Mouse (Mus musculus): ENCODE measurements around the gene Zp2. TPM values are rescaled to one million over a fixed set of nuclear protein-coding genes. Genes with fewer than 3 reads are reported as not detected.

The Zp2 gene
- polyA plus RNA-seq, 1 experiment = not detected

DNA sequence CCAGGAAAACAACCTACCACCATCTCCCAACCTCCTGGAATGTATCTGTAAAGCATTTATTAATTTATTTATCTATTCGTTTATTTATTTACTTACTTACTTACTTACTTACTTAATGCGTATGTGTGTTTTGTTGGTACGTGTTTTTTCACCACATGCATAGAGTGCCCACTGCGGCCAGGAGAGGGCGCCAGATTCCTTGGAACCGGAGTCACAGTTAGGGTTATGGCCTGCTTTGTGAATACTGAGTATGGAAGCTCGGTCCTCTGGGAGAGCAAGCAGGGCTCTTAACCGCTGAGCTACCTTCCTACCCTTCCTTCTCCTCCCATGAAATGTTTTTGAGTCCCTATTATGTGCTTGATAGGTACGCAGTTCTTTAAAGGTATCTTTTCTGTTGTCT is 46.7 kb downstream of the Zp2 start:
- peak; percentile 56 for DNase-seq (ENCODE audit: low read depth)
- TF ChIP-seq CTCF (IDR thresholded peaks at IDR 0.05; ENCODE audit: borderline replicate concordance, extremely low read depth, insufficient read depth, insufficient read length) (peak; percentile 69), POLR2A (IDR thresholded peaks at IDR 0.05; ENCODE audit: borderline replicate concordance, extremely low read depth, insufficient read depth, insufficient read length, poor library complexity, severe bottlenecking) (no peak)

DNA sequence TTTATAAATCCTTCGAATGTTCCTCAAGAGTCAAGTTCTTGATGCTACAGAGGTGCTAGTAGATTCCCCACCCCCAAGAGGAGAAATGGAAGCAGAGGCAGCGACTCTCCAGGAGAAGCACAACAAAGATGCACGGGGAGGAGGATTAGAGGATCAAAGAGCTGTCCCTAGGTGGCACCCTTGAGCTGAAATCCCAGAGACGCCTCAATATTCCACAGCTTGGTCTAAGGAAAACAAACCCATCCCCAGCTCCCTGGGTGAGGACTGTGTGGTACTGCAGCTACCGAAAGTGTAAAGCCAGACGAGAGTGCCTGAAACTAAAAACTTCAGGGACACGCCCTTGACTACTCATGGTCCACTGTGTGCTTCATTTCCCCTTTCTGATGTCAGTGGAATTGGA is 47.2 kb downstream of the Zp2 start:
- no peak for TF ChIP-seq POLR2A (IDR thresholded peaks at IDR 0.05; ENCODE audit: borderline replicate concordance, extremely low read depth, insufficient read depth, insufficient read length, poor library complexity, severe bottlenecking)
- TF ChIP-seq CTCF (IDR thresholded peaks at IDR 0.05; ENCODE audit: borderline replicate concordance, extremely low read depth, insufficient read depth, insufficient read length) = peak; percentile 60
- peak; percentile 74 for DNase-seq (ENCODE audit: low read depth)

DNA sequence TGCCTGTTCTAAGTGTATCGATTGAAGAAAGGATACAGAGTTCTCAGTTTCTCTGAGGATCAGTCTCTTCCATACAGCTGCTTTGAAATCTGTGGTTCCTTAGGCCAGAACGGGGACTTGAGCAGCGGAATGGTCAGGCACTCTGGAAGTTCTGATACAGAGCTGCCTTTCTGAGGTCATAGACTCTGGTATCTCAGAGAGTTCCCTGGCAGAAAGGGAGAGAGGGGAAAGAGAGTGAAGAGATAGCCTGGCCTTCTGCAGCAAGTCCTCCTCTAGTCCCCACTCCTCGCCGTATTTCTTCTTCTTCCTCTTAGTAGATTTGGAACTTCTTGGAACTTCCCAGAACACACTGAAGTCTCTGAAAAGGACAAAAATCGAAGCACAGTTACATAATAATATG is 49.9 kb downstream of the Zp2 start, which contains the start of gene Dnah3:
TSS of gene Dnah3 (minus strand) at position 101 of the 400 bp plus-strand sequence.
- TF ChIP-seq CTCF (IDR thresholded peaks at IDR 0.05; ENCODE audit: borderline replicate concordance, extremely low read depth, insufficient read depth, insufficient read length) = no peak
- no peak for TF ChIP-seq POLR2A (IDR thresholded peaks at IDR 0.05; ENCODE audit: borderline replicate concordance, extremely low read depth, insufficient read depth, insufficient read length, poor library complexity, severe bottlenecking)
- DNase-seq (ENCODE audit: low read depth) = no peak

DNA sequence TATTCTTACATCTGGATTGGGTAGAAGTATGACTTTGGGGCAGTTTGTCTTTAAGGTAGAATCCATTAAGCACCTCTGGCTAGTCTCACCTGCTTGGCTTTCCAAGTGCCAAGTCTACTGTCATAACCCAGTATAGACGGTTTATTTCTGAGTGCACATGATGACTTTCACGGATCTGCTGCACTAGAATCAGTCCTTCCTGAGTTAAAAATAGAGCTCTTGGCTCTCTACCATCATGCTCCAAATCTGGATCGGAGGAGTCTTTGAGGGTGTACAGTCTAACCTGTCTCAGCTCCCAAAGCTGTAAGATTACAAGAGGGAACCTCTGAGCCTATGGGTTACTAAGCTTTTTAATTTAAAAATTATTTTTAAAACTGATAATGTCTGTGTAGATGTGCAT is 50.9 kb downstream of the Zp2 start:
- DNase-seq (ENCODE audit: low read depth) = no peak
- no peak for TF ChIP-seq POLR2A (IDR thresholded peaks at IDR 0.05; ENCODE audit: borderline replicate concordance, extremely low read depth, insufficient read depth, insufficient read length, poor library complexity, severe bottlenecking)
- no peak for TF ChIP-seq CTCF (IDR thresholded peaks at IDR 0.05; ENCODE audit: borderline replicate concordance, extremely low read depth, insufficient read depth, insufficient read length)

DNA sequence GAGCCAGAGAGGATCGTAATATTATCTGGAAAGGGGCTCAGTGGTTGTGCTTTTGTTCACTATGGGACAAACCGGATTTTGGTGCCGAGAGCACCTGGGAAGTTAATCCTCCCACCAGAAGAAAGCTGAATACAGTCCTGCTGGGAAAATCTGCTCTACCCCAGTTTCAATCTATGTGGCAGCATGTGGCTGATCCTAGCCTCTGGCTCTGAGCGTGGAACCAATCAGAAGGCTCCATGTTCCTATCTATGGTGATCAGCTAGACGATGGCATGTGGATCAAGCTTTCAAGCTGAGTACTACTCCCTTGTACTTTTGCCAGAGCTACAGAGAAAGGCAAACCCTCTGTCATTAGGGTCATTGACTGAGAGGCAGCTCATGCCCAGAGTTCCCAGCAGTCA is 52.1 kb downstream of the Zp2 start:
- DNase-seq (ENCODE audit: low read depth) = peak; percentile 53
- TF ChIP-seq CTCF (IDR thresholded peaks at IDR 0.05; ENCODE audit: borderline replicate concordance, extremely low read depth, insufficient read depth, insufficient read length) (no peak), POLR2A (IDR thresholded peaks at IDR 0.05; ENCODE audit: borderline replicate concordance, extremely low read depth, insufficient read depth, insufficient read length, poor library complexity, severe bottlenecking) (no peak)

DNA sequence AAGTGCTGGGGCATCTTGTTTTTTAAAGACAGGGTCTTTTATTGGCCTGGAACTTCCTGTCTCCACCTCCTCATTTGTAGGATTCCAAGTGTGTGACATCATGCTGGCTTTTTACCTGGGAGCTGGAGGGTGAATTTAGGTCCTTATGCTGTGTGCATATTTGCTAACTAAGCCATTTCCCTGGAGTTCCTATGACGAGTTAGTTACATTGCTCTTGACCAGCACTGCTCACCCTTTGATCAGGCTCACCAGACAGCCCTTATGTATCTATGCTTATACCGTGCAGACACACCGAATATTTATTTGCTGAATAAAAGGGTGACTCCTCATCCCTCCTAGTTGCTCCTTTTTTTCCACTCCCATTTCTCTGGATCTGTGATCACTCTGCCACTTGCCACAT is 64.9 kb downstream of the Zp2 start:
- DNase-seq (ENCODE audit: low read depth) = no peak
- no peak for TF ChIP-seq POLR2A (IDR thresholded peaks at IDR 0.05; ENCODE audit: borderline replicate concordance, extremely low read depth, insufficient read depth, insufficient read length, poor library complexity, severe bottlenecking)
- TF ChIP-seq CTCF (IDR thresholded peaks at IDR 0.05; ENCODE audit: borderline replicate concordance, extremely low read depth, insufficient read depth, insufficient read length) = no peak

Other genes starting within 250 kb of the Zp2 start
- gene Lyrm1, start 249.4 kb downstream of the Zp2 start, polyA plus RNA-seq (2012; rRNA removed) = 11.2 and 11.3 TPM in 2 replicates
- 8.9 and 10.7 TPM in 2 replicates for gene Dcun1d3, start 249.0 kb downstream of the Zp2 start, polyA plus RNA-seq (2012; rRNA removed)
- 0.10 and 0.15 TPM in 2 replicates for gene Dnah3, start 50.0 kb downstream of the Zp2 start, polyA plus RNA-seq (2012; rRNA removed)
- gene Tmem159, start 42.9 kb downstream of the Zp2 start, polyA plus RNA-seq (2012; rRNA removed) = 4.0 and 6.0 TPM in 2 replicates
- not detected in 2 replicates for gene Anks4b, start 28.6 kb upstream of the Zp2 start, polyA plus RNA-seq (2012; rRNA removed)
- 15.6 and 20.1 TPM in 2 replicates for gene Crym, start 56.8 kb upstream of the Zp2 start, polyA plus RNA-seq (2012; rRNA removed)
- gene Abca14, start 58.7 kb upstream of the Zp2 start, polyA plus RNA-seq (2012; rRNA removed) = 0.04 TPM in 1 of 2 replicates, not detected in the other
- not detected in 2 replicates for gene Abca15, start 183.4 kb upstream of the Zp2 start, polyA plus RNA-seq (2012; rRNA removed)

Measured in brain, embryonic 14.5 days (tissue).